Mouse (Mus musculus) embryonic fibroblast, embryonic 13.5 days (primary cell): Measurements from ENCODE around the gene Igsf11. TPM values are rescaled to one million over a fixed set of nuclear protein-coding genes. Genes with fewer than 3 reads are reported as not detected.
A peak's percentile ranks its signal among the peaks of the same experiment; 100 is the strongest.

Experiments used
- H3K27ac ChIP-seq: 2 replicates; pipeline ENCODE4 v1.5.1; 2012; ENCODE audit warnings: low read length, control low read depth, inconsistent platforms; ENCODE audit not compliant: insufficient read depth
- H3K4me1 ChIP-seq: 2 replicates; pipeline ENCODE4 v1.6.1; 2011; ENCODE audit warnings: low read length; ENCODE audit not compliant: control insufficient read depth, insufficient read depth
- H3K4me3 ChIP-seq: 2 replicates; pipeline ENCODE4 v1.5.1; 2011; ENCODE audit warnings: mild to moderate bottlenecking, control low read depth, low read length; ENCODE audit not compliant: insufficient read depth
- CTCF ChIP-seq: IDR thresholded peaks from 2 replicates; pipeline ENCODE4 v1.5.1; 2011; ENCODE audit warnings: mild to moderate bottlenecking, control low read depth, low read length, moderate library complexity, borderline replicate concordance; ENCODE audit not compliant: insufficient read depth
- POLR2A ChIP-seq: IDR thresholded peaks from 2 replicates; pipeline ENCODE4 v1.6.1; 2011; ENCODE audit warnings: low read depth, mild to moderate bottlenecking, control low read depth, low read length, moderate library complexity
- polyA plus RNA-seq: library from polyadenylated mRNA; stranded (reverse); fragments of >200 nt; gene quantifications from 2 replicates; pipeline ENCODE4 v1.2.4, GENCODE M21; 2011; ENCODE audit warnings: low read depth; ENCODE audit not compliant: missing spikeins, insufficient read length

Igsf11 gene
- polyA plus RNA-seq, 1 experiment = 0.79 TPM

DNA sequence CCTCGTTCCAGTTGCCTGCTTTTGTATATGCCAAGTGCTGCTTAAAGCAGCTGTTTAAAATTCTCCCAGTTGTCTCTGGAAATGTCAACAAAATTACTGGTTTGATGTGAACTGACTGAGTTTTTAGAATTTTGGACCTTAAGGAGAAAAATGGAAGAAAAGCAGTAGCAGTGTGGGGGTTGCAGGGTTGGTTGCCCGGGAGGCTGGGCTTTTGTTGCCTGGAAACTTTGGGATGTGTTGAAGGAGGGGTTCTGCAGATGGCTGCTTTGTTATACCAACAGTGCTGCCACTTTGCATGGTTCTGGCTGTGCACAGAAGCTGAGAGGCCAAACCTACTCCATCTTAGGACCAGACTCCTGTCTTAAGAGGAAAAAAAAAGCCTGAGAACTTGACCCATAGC lies 127.0 kb downstream of the Igsf11 start:
- no peak overlapping the region for H3K27ac ChIP-seq
- TF ChIP-seq CTCF = no peak
- TF ChIP-seq POLR2A = no peak
- no peaks in the 10 kb centered on the region for H3K4me1 ChIP-seq

DNA sequence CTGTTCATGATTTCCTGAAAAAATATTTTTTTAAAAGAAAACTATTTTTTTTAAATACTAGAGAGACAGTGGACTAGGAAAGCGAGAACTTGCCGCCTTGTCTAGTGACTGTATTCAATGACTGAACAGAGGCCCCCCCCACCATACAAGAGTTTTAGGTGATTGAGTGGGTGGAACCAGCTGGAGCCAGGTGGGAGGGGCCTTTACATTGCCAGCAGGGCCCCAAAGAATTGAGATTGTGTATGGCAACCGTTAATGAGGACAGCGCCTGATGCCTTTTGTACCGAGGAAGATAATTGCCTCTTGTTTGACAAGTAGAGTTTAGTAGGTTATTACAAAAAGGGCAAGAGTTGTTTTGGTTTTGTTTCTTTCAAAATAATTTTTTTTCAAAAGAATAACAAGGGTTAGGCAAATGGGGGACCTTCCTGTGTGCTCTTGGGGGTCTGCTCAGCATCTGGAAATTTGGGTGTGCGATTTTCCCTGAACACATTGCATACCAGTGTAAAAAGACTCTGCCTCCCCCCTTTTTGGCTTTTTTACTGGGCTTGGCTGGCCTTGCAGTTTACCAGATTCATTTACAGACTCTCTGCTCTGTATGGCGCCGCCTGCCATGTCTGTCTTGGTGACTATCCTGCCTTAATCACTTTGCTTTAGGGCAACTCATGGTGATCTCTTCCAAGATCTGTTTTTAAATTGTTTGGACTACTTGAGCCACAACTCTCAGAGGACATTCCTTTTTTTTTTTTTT lies 133.7 kb downstream of the Igsf11 start:
- Histone ChIP-seq H3K4me1 (no peaks in the 10 kb centered on the region), H3K4me3 (no peak overlapping the region), H3K27ac (no peak overlapping the region)
- no peak for TF ChIP-seq POLR2A
- TF ChIP-seq CTCF = no peak

More for the DNA sequence above, 127.0 kb downstream of the Igsf11 start:
- no peak overlapping the region for H3K4me3 ChIP-seq

- H3K27ac ChIP-seq = no peak overlapping the region
- TF ChIP-seq CTCF = no peak
- no peak for TF ChIP-seq POLR2A
- H3K4me1 ChIP-seq = no peaks in the 10 kb centered on the region
- no peak overlapping the region for H3K4me3 ChIP-seq
These were observed 138.9 kb downstream of the Igsf11 start for GRCm38 (mm10) chr16:39031350-39031749.

GRCm38 (mm10) chr16:39037257-39037656 lies 144.8 kb downstream of the Igsf11 start:
- TF ChIP-seq POLR2A (no peak), CTCF (no peak)
- Histone ChIP-seq H3K4me3 (no peak overlapping the region), H3K4me1 (no peaks in the 10 kb centered on the region), H3K27ac (no peak overlapping the region)

- Histone ChIP-seq H3K4me3 (no peak overlapping the region), H3K27ac (no peak overlapping the region), H3K4me1 (no peaks in the 10 kb centered on the region)
- TF ChIP-seq CTCF (no peak), POLR2A (no peak)
These were observed 151.9 kb downstream of the Igsf11 start for GRCm38 (mm10) chr16:39044381-39044780.

GRCm38 (mm10) chr16:39048889-39049288 lies 156.4 kb downstream of the Igsf11 start:
- TF ChIP-seq POLR2A (no peak), CTCF (peak; percentile 74; the same call in 1 of the 2 replicates)
- Histone ChIP-seq H3K4me3 (no peak overlapping the region), H3K27ac (no peak overlapping the region), H3K4me1 (no peaks in the 10 kb centered on the region)

DNA sequence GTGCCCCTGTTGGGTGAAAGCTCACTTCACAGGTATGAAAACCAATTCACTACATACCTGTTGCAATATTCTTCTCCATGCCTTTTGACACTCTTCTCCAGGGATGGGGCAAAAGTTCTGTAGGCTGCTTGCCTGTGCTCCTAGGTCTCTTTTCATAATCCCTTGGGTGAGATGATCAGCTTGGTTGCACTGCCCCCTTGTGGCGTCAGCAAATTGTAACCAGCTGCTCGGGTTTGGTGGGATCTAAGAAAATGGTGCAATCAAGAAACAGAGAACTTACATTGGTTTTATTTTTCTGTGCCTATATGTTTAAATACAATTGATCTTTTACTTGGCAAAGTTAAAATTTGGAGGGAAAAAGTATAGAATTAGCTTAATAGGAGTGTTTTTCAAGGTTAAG lies 160.5 kb downstream of the Igsf11 start:
- no peak overlapping the region for H3K27ac ChIP-seq
- TF ChIP-seq POLR2A (no peak), CTCF (peak; percentile 51; the same call in 1 of the 2 replicates)
- no peak overlapping the region for H3K4me3 ChIP-seq
- H3K4me1 ChIP-seq = no peaks in the 10 kb centered on the region

- Histone ChIP-seq H3K27ac (no peak overlapping the region), H3K4me1 (no peaks in the 10 kb centered on the region), H3K4me3 (no peak overlapping the region)
- TF ChIP-seq CTCF = no peak
- TF ChIP-seq POLR2A = no peak
These were observed 161.3 kb downstream of the Igsf11 start for GRCm38 (mm10) chr16:39053779-39054178.

GRCm38 (mm10) chr16:39056061-39056460 lies 163.6 kb downstream of the Igsf11 start:
- no peak overlapping the region for H3K27ac ChIP-seq
- H3K4me3 ChIP-seq = no peak overlapping the region
- H3K4me1 ChIP-seq = no peaks in the 10 kb centered on the region
- TF ChIP-seq POLR2A = no peak
- no peak for TF ChIP-seq CTCF

GRCm38 (mm10) chr16:39056961-39057360 lies 164.5 kb downstream of the Igsf11 start:
- TF ChIP-seq POLR2A (no peak), CTCF (no peak)
- Histone ChIP-seq H3K4me3 (no peak overlapping the region), H3K27ac (no peak overlapping the region), H3K4me1 (no peaks in the 10 kb centered on the region)
